Mouse (Mus musculus): Measurements from ENCODE around the gene Pdlim4. TPM values are rescaled to one million over a fixed set of nuclear protein-coding genes. Genes with fewer than 3 reads are reported as not detected.
A peak's percentile ranks its signal among the peaks of the same experiment; 100 is the strongest.

Gene Pdlim4
- polyA plus RNA-seq, 1 experiment, result 22.9 TPM

DNA sequence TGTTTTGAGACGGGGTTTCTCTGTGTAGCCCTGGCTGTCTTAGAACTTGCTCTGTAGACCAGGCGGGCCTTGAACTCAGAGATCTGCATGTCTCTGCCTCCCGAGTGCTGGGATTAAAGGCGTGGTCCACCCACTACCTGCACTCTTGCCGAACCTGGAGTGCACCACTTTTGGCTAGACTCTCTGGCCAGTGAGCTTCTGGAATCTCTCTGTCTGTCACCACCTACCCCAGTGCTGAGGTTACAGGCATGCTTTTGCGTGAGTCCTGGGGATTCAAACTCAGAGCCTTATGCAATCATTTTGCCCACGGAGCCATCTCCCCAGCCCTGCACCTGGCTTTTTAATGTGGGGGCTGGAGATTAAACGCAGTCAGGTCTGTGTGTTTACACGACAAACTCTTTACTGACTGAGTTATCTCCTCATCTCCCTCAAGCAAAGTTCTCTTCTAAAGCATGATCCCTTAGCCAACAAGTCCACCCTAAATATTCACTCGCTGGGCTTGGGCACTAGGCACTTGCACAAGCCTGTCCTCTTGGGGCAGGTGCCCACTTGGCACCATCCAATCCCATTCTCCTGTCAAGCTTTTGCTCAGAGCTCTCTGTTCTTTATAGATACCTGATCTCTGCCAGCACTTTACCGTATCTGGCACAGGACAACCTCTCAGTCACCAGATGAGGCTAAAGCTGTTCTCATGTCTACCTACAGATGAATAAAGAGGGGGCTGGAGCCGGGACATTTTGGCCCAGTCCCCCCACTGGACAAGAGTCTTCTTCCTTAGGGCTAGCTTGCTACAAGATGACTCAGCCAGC is 3.5 kb downstream of the Pdlim4 start:
- Histone ChIP-seq H3K4me3 (replicated peaks; ENCODE audit: extremely low read depth, low read depth, low read length) (no peak overlapping the region), H3K4me1 (ENCODE audit: control insufficient read depth, insufficient read depth, low read length) (peaks cover 9% of the 10 kb centered on the region)
- 71% methylated on average over 12 of the region's 12 CpGs for WGBS
- DNase-seq, result no peak
- TF ChIP-seq POLR2A (IDR thresholded peaks at IDR 0.05; ENCODE audit: borderline replicate concordance, extremely low read depth, low read depth, low read length), result no peak
- TF ChIP-seq CTCF (IDR thresholded peaks at IDR 0.05; ENCODE audit: insufficient read depth, low read length), result no peak

DNA sequence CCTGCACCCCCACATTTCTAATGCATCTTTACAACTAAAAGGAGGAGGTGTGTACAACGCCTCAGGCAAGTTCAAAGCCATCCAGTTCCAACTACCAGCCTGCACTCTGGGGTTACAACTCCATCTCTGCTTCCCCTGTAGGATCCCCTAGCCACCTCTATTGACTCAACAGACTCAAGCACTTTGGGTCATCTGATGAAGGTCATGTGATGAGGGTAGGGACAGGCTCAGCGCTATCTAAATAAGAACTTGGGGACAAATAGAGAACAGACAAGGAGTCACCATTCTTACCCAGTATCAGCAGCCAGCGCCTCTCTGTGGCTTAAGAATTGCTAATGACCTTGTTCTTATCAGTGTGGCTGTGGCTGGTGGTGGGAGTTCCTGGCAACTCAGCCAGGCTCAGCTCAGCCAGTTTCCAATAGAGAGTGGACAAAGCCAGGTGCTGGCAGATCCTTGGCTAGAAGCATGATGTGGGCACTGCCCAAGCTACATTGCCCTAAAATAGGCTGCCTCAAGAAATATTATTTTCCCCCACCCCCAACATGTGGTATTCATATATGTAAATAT is 4.3 kb downstream of the Pdlim4 start:
- DNase-seq, result no peak
- 67% methylated on average over 3 of the region's 3 CpGs for WGBS
- TF ChIP-seq POLR2A (IDR thresholded peaks at IDR 0.05; ENCODE audit: borderline replicate concordance, extremely low read depth, low read depth, low read length) (no peak), CTCF (IDR thresholded peaks at IDR 0.05; ENCODE audit: insufficient read depth, low read length) (no peak)
- H3K4me3 ChIP-seq (replicated peaks; ENCODE audit: extremely low read depth, low read depth, low read length), result no peak overlapping the region
- peaks cover 15% of the 10 kb centered on the region for H3K4me1 ChIP-seq (ENCODE audit: control insufficient read depth, insufficient read depth, low read length)

DNA sequence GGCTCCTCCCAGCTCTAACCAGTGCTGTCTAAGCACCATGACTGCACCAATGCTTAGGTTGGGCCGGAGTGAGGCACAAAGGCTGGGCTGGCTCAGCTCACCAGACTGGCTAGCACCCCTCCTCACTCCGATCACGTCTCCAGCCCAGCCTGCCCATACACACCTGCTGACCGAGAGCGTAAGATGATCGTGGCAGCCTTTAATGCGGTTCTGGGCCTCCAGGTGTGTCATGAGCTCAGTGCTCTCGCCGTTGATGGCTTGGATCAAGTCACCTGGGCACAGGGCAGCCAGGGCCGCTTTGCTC is 5.4 kb downstream of the Pdlim4 start:
- DNase-seq, result no peak
- TF ChIP-seq POLR2A (IDR thresholded peaks at IDR 0.05; ENCODE audit: borderline replicate concordance, extremely low read depth, low read depth, low read length), result no peak
- no peak for TF ChIP-seq CTCF (IDR thresholded peaks at IDR 0.05; ENCODE audit: insufficient read depth, low read length)
- WGBS, result 86% methylated on average over 10 of the region's 10 CpGs
- Histone ChIP-seq H3K4me1 (ENCODE audit: control insufficient read depth, insufficient read depth, low read length) (peaks cover 11% of the 10 kb centered on the region), H3K4me3 (replicated peaks; ENCODE audit: extremely low read depth, low read depth, low read length) (no peak overlapping the region)

DNA sequence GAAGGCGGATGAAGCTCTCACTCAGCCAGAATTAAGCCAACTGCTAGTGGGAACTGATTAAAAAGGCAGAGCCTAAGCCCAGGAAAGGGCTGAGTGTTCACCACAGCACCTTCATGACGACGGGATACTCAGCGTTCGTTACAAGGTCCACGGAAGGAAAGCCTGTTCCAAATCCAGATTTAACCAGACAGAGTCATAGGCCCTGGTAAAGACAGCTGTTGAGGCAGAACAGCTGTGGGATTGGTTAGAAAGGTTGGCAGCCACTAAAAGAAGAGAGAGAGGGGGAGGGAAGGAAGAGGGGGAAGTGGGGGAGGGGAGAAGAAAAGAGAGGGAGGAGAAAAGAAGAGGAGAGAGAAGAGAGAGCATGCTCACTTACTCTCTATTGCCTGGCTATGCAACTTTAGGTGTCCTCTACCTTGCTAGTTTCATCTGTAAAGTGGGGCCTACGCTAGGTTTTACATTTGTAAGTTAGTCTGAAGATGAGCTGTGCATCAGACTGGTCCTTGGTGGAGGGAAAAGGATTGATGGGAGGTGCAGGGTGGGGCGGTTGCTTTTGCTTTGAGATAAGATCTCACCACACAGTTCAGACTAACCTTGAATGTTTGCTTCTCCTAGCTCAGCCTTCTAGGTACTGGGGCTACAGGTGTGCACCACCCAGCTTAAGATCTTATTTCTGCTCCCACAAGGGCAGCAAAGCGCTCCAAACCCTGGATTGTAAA is 5.9 kb downstream of the Pdlim4 start:
- TF ChIP-seq CTCF (IDR thresholded peaks at IDR 0.05; ENCODE audit: insufficient read depth, low read length) (no peak), POLR2A (IDR thresholded peaks at IDR 0.05; ENCODE audit: borderline replicate concordance, extremely low read depth, low read depth, low read length) (no peak)
- 65% methylated on average over 9 of the region's 9 CpGs for WGBS
- DNase-seq, result no peak
- Histone ChIP-seq H3K4me3 (replicated peaks; ENCODE audit: extremely low read depth, low read depth, low read length) (no peak overlapping the region), H3K4me1 (ENCODE audit: control insufficient read depth, insufficient read depth, low read length) (peaks cover 11% of the 10 kb centered on the region)

DNA sequence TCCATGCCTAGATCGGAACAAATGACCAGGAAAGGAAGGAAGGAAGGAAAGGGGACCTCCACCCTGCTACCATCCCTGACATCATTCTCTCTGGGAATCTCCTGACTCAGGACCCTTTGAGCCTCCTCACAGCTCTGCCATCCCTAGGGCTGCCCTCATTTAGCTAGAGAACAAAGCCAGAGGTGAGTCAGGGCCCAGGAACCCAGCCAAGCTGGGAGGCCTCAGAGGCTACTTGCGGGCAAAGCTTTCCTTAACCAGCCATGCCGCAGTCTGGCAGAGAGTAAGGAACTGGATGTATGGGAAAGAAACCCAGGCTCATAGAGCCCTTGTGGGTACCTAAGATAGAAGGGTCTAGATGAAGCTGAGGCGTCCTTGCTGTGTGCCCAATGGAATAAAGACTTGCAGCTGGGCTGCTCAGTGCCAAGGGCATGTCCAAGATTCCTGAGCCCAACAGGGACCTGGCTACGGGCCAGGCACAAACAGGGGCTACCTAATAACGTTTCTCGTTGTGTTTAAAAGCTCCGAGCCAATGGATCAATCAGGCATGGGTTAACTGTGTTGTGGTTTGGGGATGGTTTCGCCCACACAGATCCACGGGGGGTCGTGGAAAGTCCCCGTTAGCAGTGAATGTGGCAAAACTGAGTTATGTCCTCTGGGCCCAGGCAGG is 6.6 kb downstream of the Pdlim4 start:
- Histone ChIP-seq H3K4me1 (ENCODE audit: control insufficient read depth, insufficient read depth, low read length) (peaks cover 11% of the 10 kb centered on the region), H3K4me3 (replicated peaks; ENCODE audit: extremely low read depth, low read depth, low read length) (no peak overlapping the region)
- DNase-seq, result peak; percentile 38
- TF ChIP-seq CTCF (IDR thresholded peaks at IDR 0.05; ENCODE audit: insufficient read depth, low read length) (no peak), POLR2A (IDR thresholded peaks at IDR 0.05; ENCODE audit: borderline replicate concordance, extremely low read depth, low read depth, low read length) (no peak)
- 50% methylated on average over 12 of the region's 12 CpGs for WGBS

DNA sequence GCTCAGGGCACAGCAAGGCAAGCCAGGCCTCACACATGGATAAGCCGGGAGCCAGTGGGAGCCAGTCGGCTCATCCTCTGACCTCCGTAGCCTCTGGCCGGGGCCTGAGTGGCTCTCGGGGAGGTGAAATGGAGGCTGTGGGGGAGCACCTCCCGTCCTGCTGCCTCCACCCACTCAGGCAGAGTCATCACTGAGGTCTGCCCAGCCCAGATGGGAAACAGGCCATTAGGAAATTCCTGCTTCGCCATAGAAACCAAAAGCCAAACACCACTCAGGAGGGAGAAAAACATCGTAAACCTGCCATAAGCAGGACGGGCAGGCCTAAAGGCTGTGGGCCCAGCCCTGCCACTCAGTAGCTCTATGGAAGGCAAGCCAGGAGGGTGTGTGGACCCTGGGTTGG is 8.5 kb downstream of the Pdlim4 start:
- peaks cover 11% of the 10 kb centered on the region; the same call in 1 of the 2 replicates for H3K4me1 ChIP-seq (ENCODE audit: control insufficient read depth, insufficient read depth, low read length)
- H3K4me3 ChIP-seq (replicated peaks; ENCODE audit: extremely low read depth, low read depth, low read length), result no peak overlapping the region
- TF ChIP-seq CTCF (IDR thresholded peaks at IDR 0.05; ENCODE audit: insufficient read depth, low read length), result no peak
- no peak for TF ChIP-seq POLR2A (IDR thresholded peaks at IDR 0.05; ENCODE audit: borderline replicate concordance, extremely low read depth, low read depth, low read length)
- WGBS, result 32% methylated on average over 9 of the region's 9 CpGs
- peak; percentile 44 for DNase-seq

DNA sequence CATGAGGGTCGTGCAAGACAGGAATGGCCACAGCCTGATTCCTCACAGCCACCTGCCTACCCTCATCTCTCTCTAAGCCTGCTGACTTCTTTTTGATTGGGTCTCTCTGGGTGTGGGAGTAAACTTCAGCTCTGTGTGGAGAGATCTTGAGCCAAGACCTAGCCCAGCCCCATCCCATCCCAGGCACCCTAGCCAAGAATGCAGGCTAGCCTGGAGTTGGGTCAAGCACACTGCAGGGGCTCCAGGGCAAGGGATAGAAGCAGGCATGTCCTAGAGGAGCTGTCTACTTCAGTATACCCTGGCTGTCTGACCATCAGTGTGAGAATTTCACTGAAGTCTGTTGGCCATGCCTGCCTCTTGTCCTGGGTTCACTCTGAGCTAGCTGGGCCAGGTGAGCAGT is 9.3 kb downstream of the Pdlim4 start:
- DNase-seq, result no peak
- peaks cover 11% of the 10 kb centered on the region; the same call in 1 of the 2 replicates for H3K4me1 ChIP-seq (ENCODE audit: control insufficient read depth, insufficient read depth, low read length)

DNA sequence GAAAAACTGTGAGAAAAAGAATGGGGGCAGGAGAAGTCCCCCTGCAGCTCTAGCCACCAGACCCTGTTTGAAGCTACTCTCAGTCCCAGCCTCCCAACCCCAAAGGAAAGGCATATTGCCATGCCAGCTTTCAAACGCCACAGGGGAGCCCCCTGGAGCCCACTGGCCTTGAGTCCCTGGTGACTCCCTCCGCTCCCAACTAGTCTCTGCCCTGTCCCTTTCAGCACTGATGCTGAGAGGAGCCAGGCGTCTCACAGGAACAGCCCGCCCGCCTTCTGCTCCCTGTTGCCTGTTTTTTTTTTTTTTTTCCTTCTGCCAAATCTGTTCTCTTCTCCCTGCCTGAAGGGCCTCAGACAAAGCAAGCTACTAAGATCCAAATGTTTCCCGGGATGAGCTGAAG is 10.2 kb downstream of the Pdlim4 start:
- TF ChIP-seq CTCF (IDR thresholded peaks at IDR 0.05; ENCODE audit: insufficient read depth, low read length), result no peak
- no peak for TF ChIP-seq POLR2A (IDR thresholded peaks at IDR 0.05; ENCODE audit: borderline replicate concordance, extremely low read depth, low read depth, low read length)
- no peak overlapping the region for H3K4me3 ChIP-seq (replicated peaks; ENCODE audit: extremely low read depth, low read depth, low read length)
- 60% methylated on average over 6 of the region's 6 CpGs for WGBS
- DNase-seq, result no peak
- H3K4me1 ChIP-seq (ENCODE audit: control insufficient read depth, insufficient read depth, low read length), result peaks cover 11% of the 10 kb centered on the region; the same call in 1 of the 2 replicates

More for the DNA sequence above, 9.3 kb downstream of the Pdlim4 start:
- 69% methylated on average over 1 of the region's 1 CpGs for WGBS
- no peak for TF ChIP-seq POLR2A (IDR thresholded peaks at IDR 0.05; ENCODE audit: borderline replicate concordance, extremely low read depth, low read depth, low read length)
- no peak for TF ChIP-seq CTCF (IDR thresholded peaks at IDR 0.05; ENCODE audit: insufficient read depth, low read length)
- no peak overlapping the region for H3K4me3 ChIP-seq (replicated peaks; ENCODE audit: extremely low read depth, low read depth, low read length)

DNA sequence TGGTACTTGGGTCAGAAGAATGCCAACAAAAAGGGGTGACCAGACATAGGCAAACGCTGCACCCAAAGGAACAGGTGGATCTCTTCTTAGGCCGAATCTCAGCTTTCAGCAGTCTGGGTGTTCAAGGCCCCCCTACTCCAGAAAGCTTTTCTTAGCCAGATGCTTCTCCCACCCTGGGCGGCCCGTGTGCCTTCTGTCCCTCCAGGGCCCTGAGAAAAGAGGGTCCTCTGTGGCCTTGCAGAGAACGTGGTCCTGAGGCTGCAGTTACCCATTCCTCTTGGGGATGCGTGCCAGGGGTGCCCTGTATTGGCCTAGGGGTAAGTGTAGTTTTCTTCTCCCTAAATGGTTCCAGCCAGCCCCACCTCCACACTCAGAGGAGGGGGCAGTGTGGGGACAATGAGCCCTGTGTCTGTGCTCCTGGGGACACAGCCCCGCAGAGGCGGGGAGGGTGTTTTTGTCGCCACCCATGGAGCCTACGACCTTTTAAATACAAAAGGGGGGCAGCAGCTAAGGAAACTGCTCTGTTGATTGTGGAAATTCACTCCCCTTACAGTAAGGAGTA is 10.7 kb downstream of the Pdlim4 start:
- 77% methylated on average over 10 of the region's 10 CpGs for WGBS
- peaks cover 11% of the 10 kb centered on the region; the same call in 1 of the 2 replicates for H3K4me1 ChIP-seq (ENCODE audit: control insufficient read depth, insufficient read depth, low read length)
- DNase-seq, result no peak
- H3K4me3 ChIP-seq (replicated peaks; ENCODE audit: extremely low read depth, low read depth, low read length), result no peak overlapping the region
- TF ChIP-seq POLR2A (IDR thresholded peaks at IDR 0.05; ENCODE audit: borderline replicate concordance, extremely low read depth, low read depth, low read length), result no peak
- TF ChIP-seq CTCF (IDR thresholded peaks at IDR 0.05; ENCODE audit: insufficient read depth, low read length), result no peak
